Mouse (Mus musculus): ENCODE data around the gene Mast4. TPM values are rescaled to one million over a fixed set of nuclear protein-coding genes. Genes with fewer than 3 reads are reported as not detected.
A peak's percentile ranks its signal among the peaks of the same experiment; 100 is the strongest.

Mast4 gene
- polyA plus RNA-seq, 2 experiments = 0.71 to 1.5 TPM

GRCm38 (mm10) chr13:103114274-103114673 lies 220.0 kb downstream of the Mast4 start:
- Histone ChIP-seq H3K27me3 (ENCODE audit: control insufficient read depth, insufficient read depth, low read length) (no peaks in the 10 kb centered on the region), H3K4me1 (replicated peaks; ENCODE audit: control insufficient read depth in 2 of 2, insufficient read depth in 2 of 2, low read length in 1 of 2) (no peaks in the 10 kb centered on the region), H3K4me2 (ENCODE audit: low read depth) (no peak overlapping the region), H3K36me3 (replicated peaks; ENCODE audit: control insufficient read depth, insufficient read depth, low read depth) (no peaks in the 10 kb centered on the region), H3K9me3 (ENCODE audit: control insufficient read depth, low read length) (no peaks in the 10 kb centered on the region), H3K4me3 (ENCODE audit: insufficient read depth in 1 of 2, low read depth in 2 of 2, low read length in 2 of 2) (no peak overlapping the region), H3K9ac (replicated peaks) (no peak overlapping the region), H3K27ac (no peak overlapping the region)
- 71% methylated on average over 5 of the region's 5 CpGs for WGBS (ENCODE audit: insufficient replicate concordance)
- ATAC-seq (ENCODE audit: insufficient read depth) (no peak), DNase-seq (ENCODE audit: low read depth in 3 of 3, low spot score in 3 of 3) (no peak)
- TF ChIP-seq CTCF (IDR thresholded peaks at IDR 0.05; ENCODE audit: low read depth) (no peak), EP300 (IDR thresholded peaks at IDR 0.05; ENCODE audit: low read depth) (no peak)

GRCm38 (mm10) chr13:103109872-103110271 lies 224.4 kb downstream of the Mast4 start:
- ATAC-seq (ENCODE audit: insufficient read depth) (no peak), DNase-seq (ENCODE audit: low read depth in 3 of 3, low spot score in 3 of 3) (peak in 1 of 3 experiments; percentile 13)
- Histone ChIP-seq H3K4me2 (ENCODE audit: low read depth) (no peak overlapping the region), H3K4me1 (replicated peaks; ENCODE audit: control insufficient read depth in 2 of 2, insufficient read depth in 2 of 2, low read length in 1 of 2) (no peaks in the 10 kb centered on the region), H3K27ac (no peak overlapping the region), H3K4me3 (ENCODE audit: insufficient read depth in 1 of 2, low read depth in 2 of 2, low read length in 2 of 2) (no peak overlapping the region), H3K9ac (replicated peaks) (no peak overlapping the region), H3K9me3 (ENCODE audit: control insufficient read depth, low read length) (no peaks in the 10 kb centered on the region), H3K27me3 (ENCODE audit: control insufficient read depth, insufficient read depth, low read length) (no peaks in the 10 kb centered on the region), H3K36me3 (replicated peaks; ENCODE audit: control insufficient read depth, insufficient read depth, low read depth) (no peaks in the 10 kb centered on the region)
- 29% methylated on average over 10 of the region's 10 CpGs for WGBS (ENCODE audit: insufficient replicate concordance)
- TF ChIP-seq EP300 (IDR thresholded peaks at IDR 0.05; ENCODE audit: low read depth) = no peak
- TF ChIP-seq CTCF (IDR thresholded peaks at IDR 0.05; ENCODE audit: low read depth) = peak; percentile 89

DNA sequence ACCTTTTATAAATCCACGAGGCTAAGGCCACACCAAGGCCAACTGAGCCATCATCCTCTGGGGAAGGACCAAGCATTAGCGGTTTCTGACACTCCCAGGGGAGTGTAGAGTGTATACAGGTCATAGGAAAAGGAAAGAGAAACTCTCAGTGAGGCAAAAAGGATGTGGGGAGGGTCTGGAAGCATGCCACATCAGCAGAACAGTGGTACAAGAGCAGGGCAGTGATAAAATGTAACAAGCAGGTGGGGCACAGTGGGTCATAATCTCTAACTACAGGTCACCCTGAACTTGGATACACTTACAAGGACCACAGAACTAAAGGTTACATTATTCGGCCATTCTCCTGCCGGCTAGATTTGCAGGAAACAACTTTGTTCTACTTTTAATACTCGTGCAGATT lies 226.9 kb downstream of the Mast4 start:
- no peak for ATAC-seq (ENCODE audit: insufficient read depth)
- Histone ChIP-seq H3K4me3 (ENCODE audit: insufficient read depth in 1 of 2, low read depth in 2 of 2, low read length in 2 of 2) (no peak overlapping the region), H3K27ac (no peak overlapping the region), H3K27me3 (ENCODE audit: control insufficient read depth, insufficient read depth, low read length) (no peaks in the 10 kb centered on the region), H3K9ac (replicated peaks) (no peak overlapping the region), H3K4me1 (replicated peaks; ENCODE audit: control insufficient read depth in 2 of 2, insufficient read depth in 2 of 2, low read length in 1 of 2) (no peaks in the 10 kb centered on the region), H3K9me3 (ENCODE audit: control insufficient read depth, low read length) (no peaks in the 10 kb centered on the region), H3K4me2 (ENCODE audit: low read depth) (no peak overlapping the region), H3K36me3 (replicated peaks; ENCODE audit: control insufficient read depth, insufficient read depth, low read depth) (no peaks in the 10 kb centered on the region)
- DNase-seq (ENCODE audit: low read depth in 3 of 3, low spot score in 3 of 3) = no peak
- TF ChIP-seq CTCF (IDR thresholded peaks at IDR 0.05; ENCODE audit: low read depth) (no peak), EP300 (IDR thresholded peaks at IDR 0.05; ENCODE audit: low read depth) (no peak)
- WGBS (ENCODE audit: insufficient replicate concordance) = 64% methylated on average over 5 of the region's 5 CpGs

GRCm38 (mm10) chr13:103102598-103102997 lies 231.7 kb downstream of the Mast4 start:
- ATAC-seq (ENCODE audit: insufficient read depth) (no peak), DNase-seq (ENCODE audit: low read depth in 3 of 3, low spot score in 3 of 3) (no peak)
- no peak overlapping the region for H3K9ac ChIP-seq (replicated peaks)
- WGBS (ENCODE audit: insufficient replicate concordance) = 48% methylated on average over 6 of the region's 6 CpGs
- H3K27me3 ChIP-seq (ENCODE audit: control insufficient read depth, insufficient read depth, low read length) = peaks cover 2% of the 10 kb centered on the region; the same call in 1 of the 2 replicates
- no peak overlapping the region for H3K4me3 ChIP-seq (ENCODE audit: insufficient read depth in 1 of 2, low read depth in 2 of 2, low read length in 2 of 2)
- TF ChIP-seq CTCF (IDR thresholded peaks at IDR 0.05; ENCODE audit: low read depth) (no peak), EP300 (IDR thresholded peaks at IDR 0.05; ENCODE audit: low read depth) (no peak)
- no peaks in the 10 kb centered on the region for H3K4me1 ChIP-seq (replicated peaks; ENCODE audit: control insufficient read depth in 2 of 2, insufficient read depth in 2 of 2, low read length in 1 of 2)
- no peak overlapping the region for H3K4me2 ChIP-seq (ENCODE audit: low read depth)
- H3K27ac ChIP-seq = no peak overlapping the region
- no peaks in the 10 kb centered on the region for H3K36me3 ChIP-seq (replicated peaks; ENCODE audit: control insufficient read depth, insufficient read depth, low read depth)
- no peaks in the 10 kb centered on the region for H3K9me3 ChIP-seq (ENCODE audit: control insufficient read depth, low read length)

- Histone ChIP-seq H3K27ac (no peak overlapping the region), H3K4me3 (ENCODE audit: insufficient read depth in 1 of 2, low read depth in 2 of 2, low read length in 2 of 2) (peak overlapping the region; percentile 25 to 49), H3K4me1 (replicated peaks; ENCODE audit: control insufficient read depth in 2 of 2, insufficient read depth in 2 of 2, low read length in 1 of 2) (peaks cover 0 to 4% of the 10 kb centered on the region in 2 experiments; a peak in 2 of 4 replicates), H3K27me3 (ENCODE audit: control insufficient read depth, insufficient read depth, low read length) (peaks cover 12% of the 10 kb centered on the region), H3K36me3 (replicated peaks; ENCODE audit: control insufficient read depth, insufficient read depth, low read depth) (no peaks in the 10 kb centered on the region), H3K4me2 (ENCODE audit: low read depth) (peak overlapping the region; percentile 48), H3K9me3 (ENCODE audit: control insufficient read depth, low read length) (no peaks in the 10 kb centered on the region), H3K9ac (replicated peaks) (no peak overlapping the region)
- WGBS (ENCODE audit: insufficient replicate concordance) = 2% methylated on average over 28 of the region's 28 CpGs
- ATAC-seq (ENCODE audit: insufficient read depth) = 0 out of 2 replicates have a peak, but pooled peaks have one; percentile 37
- TF ChIP-seq CTCF (IDR thresholded peaks at IDR 0.05; ENCODE audit: low read depth) (peak; percentile 29; the same call in 1 of the 2 replicates), EP300 (IDR thresholded peaks at IDR 0.05; ENCODE audit: low read depth) (no peak)
- DNase-seq (ENCODE audit: low read depth in 3 of 3, low spot score in 3 of 3) = peak in 1 of 3 experiments; percentile 6
These were observed 237.7 kb downstream of the Mast4 start for GRCm38 (mm10) chr13:103096346-103097150.

All from liver, embryonic 14.5 days (tissue).